Mouse (Mus musculus): Measurements from ENCODE around the gene Ccdc148.

Ccdc148 gene

GRCm38 (mm10) chr2:58773833-58774232, 386.6 kb downstream of the Ccdc148 start:
- DNase-seq, result no peak

Measured in B cell, adult 2 months (primary cell).